Mouse (Mus musculus) embryo, embryonic 11.5 days (tissue): ENCODE measurements around the gene Ttll9.

Source experiments
- DNase-seq: peaks from one replicate; pipeline ENCODE4 v3.0.0-alpha.2; 2012; ENCODE audit warnings: low read depth, low spot score

The Ttll9 gene

GRCm38 (mm10) chr2:153049997-153050358 lies 87.7 kb downstream of the Ttll9 start:
- no peak for DNase-seq

GRCm38 (mm10) chr2:153051095-153051494 lies 88.8 kb downstream of the Ttll9 start:
- no peak for DNase-seq

- no peak for DNase-seq
Observed at GRCm38 (mm10) chr2:153051537-153051936, 89.3 kb downstream of the Ttll9 start.

GRCm38 (mm10) chr2:153052700-153053351 lies 90.5 kb downstream of the Ttll9 start:
- no peak for DNase-seq

GRCm38 (mm10) chr2:153053896-153054295 lies 91.6 kb downstream of the Ttll9 start:
- DNase-seq, result no peak

- DNase-seq, result no peak
Observed at GRCm38 (mm10) chr2:153055270-153055920, 93.1 kb downstream of the Ttll9 start.
